Mouse (Mus musculus) 3T3-L1 (cell line): Measurements from ENCODE around the gene Slc2a10.
"Not testable (repeated sequence)": the region's sequence is repeated elsewhere in the genome, so short reads cannot be mapped to it uniquely, and the experiment has no call there.

Source experiments
- DNase-seq: peaks from one replicate; pipeline ENCODE4 v3.0.0-alpha.2; 2015; ENCODE audit warnings: low read depth, low spot score

The Slc2a10 gene

DNA sequence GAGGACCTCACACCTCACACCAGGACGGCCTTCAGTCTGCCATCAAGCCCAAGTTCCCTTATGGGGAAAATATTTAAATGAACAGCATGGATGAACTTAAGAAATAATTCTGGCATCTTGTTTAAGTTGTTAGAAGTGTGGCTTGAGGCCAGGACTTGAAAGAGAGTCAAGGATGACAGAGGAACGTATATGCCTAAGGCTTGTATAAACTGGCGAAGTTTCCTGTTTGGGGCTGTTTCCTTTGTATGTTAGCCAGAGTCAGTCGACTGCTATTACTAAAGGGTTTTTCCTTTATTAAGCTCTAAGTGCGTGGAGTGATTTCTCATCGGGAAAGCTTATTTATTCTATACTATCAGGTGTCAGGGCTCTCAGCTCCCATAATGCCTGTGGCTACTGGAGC lies 4.8 kb upstream of the Slc2a10 start:
- DNase-seq = no peak

DNA sequence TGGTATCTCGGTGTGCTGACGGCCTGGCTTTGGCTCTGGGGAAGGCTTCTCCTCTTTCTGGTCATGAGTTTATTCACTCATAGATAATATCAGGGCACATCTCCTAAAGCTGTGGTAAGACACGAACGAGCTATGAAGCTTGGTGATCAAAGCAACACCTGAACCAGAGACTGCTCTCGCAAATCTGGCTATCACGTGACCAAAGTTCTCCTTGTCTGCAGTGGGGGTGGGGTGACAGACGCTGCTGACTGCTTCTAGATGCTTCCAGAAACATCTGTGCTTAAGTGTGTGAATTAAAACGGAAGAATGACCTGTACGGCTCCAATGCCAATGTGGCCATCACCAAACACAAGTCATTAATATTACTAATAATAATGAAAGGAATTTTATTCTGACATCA lies 6.1 kb downstream of the Slc2a10 start:
- no peak for DNase-seq

DNA sequence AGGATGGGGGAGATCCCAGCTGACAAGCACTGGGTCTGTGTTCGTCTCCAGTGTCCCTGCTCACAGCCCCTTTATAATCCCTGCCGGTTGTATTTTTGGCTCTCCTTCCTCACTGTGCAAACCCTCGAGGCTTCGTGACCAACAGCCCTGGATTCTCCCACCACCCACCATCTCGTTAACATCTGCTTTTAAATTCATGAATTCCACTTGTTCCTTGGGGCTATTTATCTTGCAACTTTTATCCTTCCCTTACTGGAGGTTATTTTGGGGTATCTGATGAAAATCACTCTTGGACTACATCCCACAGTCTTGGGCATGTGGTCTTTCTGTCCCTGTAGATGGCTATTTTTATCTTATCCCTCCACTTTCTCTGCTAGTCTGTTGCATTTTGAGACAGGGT lies 6.9 kb downstream of the Slc2a10 start:
- DNase-seq = no peak

DNA sequence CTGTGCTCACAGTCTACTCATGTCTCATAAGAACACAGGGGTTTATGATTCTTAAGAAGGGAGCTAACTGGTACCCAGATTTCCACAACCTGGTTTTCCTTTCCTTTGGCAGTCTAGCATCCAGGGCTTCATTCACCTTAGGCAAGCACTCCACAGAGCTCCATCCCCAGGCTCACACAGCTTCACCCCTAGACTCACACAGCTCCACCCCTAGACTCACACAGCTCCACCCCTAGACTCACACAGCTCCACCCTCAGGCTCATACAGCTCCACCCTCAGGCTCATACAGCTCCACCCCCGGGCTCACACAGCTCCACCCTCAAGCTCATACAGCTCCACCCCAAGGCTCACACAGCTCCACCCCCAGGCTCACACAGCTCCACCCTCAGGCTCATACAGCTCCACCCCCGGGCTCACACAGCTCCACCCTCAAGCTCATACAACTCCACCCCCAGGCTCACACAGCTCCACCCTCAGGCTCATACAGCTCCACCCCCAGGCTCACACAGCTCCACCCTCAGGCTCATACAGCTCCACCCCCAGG lies 7.4 kb downstream of the Slc2a10 start:
- not testable (repeated sequence) for DNase-seq

DNA sequence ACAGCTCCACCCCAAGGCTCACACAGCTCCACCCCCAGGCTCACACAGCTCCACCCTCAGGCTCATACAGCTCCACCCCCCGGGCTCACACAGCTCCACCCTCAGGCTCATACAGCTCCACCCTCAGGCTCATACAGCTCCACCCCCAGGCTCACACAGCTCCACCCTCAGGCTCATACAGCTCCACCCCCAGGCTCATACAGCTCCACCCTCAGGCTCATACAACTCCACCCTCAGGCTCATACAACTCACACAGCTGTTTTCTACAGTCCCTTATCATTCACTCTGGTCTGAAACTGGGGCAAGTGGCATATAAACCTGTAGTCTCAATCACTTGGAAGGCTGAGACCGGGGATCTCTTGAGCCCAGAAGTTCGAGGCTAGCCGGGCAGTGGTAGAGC lies 7.9 kb downstream of the Slc2a10 start:
- not testable (repeated sequence) for DNase-seq

DNA sequence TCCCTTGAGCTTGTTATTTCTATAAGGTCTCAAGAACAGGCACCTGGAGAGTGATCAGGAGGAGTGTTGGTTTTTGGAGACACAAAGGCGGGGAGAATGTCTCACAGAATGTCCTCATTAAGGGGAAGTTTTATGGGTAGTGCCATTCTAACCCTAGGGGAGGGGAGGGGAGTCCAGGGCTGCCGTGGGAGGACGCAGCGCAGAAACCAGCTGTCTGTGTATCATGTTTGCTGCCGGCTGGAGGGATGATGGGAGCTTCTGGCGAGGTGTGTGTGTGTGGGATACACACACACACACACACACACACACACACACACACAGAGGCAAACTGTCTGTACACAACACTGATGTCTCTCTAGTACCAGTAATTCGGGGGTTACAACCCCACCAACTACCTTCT lies 8.8 kb downstream of the Slc2a10 start:
- no peak for DNase-seq

DNA sequence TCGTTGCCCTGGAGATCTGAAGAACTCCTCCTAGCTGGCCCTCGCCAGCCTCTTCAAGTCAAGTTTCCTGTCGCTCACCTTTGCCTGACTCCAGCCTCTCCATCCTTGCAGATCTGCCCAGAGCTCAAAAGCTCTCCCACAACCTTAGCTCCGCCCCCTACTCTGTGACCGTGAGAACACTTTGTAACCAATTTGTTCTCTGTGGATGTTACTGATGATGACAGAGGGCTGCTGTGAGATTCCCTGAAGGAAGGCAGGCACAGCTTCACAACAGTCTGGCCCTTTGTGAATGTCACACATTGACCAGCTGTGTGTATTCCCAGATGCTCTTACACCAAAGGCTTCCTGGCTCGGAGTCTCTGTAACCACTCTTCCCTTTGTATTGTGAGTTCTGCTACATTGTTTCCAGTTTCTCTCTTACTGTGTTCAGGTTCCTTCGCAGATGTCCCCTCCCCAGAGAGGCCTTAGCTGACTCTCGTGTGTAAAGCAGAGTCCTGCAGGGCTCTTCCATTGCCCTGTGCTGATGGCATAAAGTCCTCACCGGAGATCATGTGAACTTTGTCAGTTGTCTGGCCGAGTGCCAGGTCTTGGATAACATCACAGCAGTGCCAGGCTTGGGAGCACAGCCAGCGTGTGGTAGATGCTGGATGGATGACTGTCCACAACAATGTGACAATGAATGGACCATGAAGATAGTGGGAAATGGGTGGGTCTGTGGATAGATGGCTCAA lies 9.4 kb downstream of the Slc2a10 start:
- DNase-seq = no peak

DNA sequence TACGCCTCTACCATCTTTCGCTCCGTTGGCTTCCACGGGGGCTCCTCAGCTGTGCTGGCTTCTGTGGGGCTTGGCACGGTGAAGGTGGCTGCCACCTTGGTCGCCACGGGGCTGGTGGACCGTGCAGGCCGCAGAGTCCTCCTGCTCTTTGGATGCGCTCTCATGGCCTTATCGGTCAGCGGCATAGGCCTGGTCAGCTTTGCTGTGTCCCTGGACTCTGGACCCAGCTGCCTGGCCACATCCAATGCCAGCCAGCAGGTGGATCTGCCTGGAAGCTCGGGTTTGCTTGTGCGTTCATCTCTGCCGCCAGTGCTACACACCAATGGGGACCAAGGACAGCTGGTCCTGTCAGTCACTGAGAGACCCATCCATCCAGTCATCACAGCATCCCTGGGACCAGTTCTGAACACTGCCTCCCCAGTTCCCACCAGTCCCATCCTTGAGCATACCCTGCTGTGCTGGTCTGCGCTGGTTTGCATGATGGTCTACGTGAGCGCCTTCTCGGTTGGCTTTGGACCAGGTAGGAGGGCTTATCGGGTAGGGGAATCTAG lies 11.7 kb downstream of the Slc2a10 start:
- DNase-seq = no peak

DNA sequence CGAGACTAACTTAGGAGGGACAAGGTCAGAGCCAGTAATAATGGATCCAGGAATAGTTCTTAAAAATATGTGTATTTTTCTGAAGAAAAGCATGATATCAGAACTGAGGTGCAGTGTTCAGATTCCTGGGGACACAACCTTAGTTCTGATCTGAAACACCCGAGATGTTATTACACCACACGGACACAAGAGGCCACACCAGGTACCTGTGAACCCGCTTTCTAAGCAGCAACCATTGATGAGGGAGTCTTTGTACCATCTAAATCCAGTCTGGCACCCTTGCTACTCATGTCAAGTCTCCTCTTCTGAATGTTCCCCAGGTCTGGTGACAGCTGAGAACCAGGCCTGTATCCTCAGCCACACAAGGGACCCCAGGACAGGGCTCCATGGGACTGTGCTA lies 22.0 kb downstream of the Slc2a10 start:
- no peak for DNase-seq

DNA sequence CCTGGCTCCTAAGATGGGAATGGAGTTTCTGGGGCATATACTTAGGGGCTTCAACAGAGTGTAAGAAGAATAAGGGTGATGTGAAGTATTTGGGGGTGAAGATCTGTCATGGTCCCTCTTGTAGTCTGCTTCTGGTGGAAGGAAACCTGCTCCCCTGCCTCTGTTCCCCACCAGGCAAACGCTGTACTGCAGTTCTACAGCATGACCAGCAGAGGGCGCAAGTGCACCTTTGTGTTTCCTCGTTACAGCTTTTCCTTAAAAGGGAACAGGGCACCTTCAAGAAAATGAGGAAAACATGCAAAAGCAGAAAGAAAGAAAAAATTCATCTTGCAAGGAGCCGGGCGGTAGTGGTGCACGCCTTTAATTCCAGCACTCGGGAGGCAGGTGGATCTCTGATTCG lies 25.5 kb downstream of the Slc2a10 start:
- DNase-seq = peak; percentile 80

DNA sequence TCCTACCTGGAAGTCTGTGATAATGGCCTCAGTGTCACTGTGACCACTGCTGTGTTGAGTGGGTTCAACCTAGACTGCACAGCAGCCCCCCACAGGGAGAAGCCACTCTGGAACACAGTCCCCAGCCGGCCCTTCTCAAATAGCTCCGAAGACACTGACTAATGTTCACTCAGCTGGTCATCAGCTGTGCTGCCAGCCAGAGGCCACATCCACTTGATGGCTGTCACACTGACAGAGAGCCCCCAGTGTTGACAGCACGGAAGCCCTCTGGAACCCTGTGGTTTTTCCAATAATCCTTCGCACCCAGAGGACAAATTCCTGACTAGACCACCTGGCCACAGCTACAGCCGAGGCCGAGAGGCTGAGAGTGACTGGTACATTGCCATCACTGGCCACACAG lies 30.2 kb downstream of the Slc2a10 start:
- no peak for DNase-seq

DNA sequence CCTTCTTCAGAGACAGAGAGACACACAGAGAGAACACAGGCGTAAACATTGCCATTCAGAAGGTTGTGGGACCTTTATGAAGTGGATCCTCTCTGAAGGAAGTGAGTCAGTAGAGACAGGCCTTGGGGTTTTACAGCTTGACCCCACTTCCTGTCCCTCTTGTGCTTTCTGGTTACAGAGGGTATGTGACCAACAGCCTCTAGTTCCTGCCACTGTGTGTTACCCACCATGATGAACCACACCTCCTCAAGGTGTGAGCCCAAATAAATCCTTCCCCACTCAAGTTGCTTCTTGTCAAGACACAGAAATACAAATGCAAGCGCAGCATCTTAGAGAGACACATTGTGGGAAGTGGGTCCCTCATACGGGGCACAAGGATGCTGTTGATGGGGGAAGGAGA lies 37.4 kb downstream of the Slc2a10 start:
- DNase-seq = peak; percentile 11

DNA sequence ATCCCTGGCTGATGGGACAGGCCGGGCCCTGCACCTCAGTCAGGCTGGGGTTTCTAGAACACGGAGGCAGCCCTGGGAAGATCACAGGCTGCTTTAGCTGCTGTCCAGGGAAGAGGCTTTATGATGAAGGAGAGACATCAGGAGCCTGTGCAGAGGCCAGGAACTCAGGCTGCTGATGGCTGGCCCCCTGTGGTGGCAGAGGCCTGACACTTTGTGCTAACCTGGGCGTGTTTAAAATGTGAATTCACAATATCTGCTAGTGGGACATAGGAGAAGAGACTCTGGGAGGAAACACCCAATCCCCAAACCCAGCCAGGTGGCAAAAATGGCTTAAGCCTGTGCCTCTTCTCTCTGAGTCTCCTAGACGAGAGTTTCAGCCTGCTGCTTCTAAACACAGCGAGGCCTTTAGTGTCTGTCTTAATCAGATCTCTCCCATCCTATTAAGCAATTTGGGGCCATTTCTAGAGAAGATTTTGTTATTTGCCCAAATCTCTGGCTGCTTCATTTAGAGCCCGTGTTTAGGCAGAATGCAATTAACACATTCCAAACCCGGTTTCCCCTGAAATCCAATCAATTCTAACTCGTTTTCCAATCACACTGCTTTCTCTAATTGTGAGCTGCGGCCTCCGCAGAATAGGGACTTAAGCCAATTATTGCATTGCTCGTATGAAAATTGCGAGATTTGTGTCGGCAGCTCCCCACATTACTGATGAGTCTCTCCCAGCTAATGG lies 39.5 kb downstream of the Slc2a10 start:
- no peak for DNase-seq

DNA sequence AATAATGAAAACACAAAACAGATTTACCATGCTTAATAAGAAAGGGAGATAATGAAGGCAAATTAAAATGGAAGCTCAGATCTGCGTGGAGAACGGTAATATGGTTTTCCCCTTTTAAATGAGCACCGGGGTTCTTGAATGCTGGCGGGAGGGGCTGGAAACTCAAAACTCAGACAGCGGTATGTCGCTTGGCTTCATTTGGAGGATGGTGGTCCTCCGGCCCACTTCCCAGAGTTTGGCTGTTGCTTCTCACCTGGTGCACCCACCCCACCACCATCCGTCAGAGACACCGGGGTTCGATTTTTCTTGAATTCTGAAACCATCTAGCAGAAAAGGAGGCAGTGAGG lies 40.1 kb downstream of the Slc2a10 start:
- DNase-seq = no peak

DNA sequence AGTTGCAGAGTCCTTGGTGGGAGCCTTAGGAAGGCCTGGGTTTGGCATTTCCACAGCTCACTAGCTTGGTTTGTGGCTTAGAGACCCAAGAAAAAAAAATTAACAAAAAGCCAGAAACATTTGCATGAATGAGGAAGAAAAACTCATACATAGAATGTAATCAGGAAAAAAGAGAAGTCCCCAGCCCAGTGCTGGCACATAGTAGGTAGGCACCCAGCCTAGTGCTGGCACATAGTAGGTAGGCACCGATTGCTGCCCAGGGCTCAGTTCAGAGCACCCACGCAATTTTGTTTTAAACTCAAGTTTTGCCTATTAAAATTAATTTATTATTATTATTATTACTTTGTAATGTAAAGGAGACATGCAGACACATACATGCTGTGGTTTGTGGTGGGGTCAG lies 42.1 kb downstream of the Slc2a10 start:
- no peak for DNase-seq

DNA sequence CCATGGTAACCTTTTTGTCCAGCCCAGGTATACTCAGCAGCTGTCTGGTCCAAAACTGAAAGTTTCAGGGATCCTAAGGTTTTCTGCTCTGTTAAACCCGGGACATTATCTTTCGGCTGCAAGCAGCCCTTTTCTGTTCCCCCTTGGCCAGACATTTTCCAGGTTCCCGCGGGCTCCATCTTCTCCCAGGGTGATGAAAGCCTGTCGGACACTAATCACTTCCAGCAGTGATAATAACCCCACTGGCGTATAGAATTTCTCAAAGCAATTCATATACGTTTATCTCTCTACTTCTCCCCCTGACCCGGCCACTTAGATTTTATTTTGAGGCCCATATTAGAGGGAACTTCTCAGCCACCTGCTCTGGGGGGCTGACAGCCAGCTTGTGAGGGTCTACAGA lies 42.8 kb downstream of the Slc2a10 start:
- no peak for DNase-seq

DNA sequence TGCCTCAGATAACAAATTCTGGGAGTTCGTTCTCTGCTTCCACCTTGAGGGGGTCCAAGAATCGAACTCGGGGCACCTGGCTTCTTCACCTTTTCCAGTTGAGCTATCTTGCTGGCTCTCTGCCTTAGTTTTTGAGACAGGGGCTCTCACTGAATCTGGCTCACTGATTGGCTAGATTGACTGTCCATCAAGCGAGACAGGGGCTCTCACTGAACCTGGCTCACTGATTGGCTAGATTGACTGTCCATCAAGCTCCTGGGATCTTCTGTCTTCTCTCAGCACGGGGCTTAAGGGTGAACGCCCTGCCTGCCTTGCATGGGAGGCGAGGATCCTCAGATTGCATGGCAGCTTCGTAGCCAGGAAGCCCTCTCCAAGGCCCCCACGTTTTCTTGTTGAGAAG lies 43.8 kb downstream of the Slc2a10 start:
- peak; percentile 65 for DNase-seq

DNA sequence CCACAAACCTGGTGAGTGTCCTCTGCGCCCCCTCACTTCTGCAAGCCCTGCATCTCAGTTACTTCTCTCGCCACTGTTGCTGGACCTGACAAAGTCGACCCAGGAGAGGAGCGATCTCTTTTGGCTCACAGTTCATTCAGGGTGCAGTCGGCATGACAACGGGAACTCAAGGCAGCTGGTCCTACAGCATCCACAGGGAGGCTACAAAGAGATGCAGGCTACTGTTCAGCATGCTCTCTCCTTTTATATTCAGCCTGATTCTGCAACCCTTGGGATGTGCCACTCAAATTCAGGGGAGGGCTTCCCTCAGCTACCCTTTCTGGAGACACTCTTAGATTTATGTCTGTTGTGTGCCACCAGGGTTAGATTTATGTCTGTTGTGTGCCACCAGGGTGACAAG lies 45.0 kb downstream of the Slc2a10 start:
- no peak for DNase-seq

DNA sequence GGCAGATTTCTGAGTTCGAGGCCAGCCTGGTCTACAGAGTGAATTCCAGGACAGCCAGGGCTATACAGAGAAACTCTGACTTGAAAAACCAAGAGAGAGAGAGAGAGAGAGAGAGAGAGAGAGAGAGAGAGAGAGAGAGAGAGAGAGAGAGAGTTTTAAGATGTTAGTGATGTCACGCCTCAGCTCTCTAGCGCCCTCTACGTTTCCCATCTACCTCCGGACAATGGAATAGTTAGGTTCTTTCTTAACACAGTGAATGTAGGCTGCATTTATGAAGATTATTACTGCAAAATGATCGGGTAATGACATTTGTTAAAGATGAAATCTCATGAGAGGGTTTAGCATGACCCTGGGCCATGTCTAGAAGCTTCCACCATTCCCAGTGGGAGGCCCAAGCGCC lies 46.8 kb downstream of the Slc2a10 start:
- peak; percentile 16 for DNase-seq

DNA sequence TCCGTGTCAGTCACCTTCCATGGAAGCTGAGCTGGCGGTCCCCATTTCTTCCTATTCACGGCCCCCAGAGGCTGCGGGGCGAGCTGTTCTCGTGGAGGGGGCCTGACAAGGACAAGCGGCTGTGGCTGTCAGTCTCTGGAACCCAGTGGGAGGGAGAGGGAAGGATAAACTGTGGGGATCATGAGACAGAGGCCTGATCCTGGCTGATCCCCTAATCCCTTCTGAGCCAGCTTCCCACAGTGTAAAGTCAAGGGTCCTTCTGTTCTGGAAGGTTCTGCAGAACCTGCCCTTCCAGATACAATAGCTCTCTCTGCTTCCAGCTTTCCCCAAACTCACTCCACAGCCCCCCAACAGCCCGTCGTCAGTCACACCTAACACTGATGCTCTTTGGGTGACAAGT lies 50.5 kb downstream of the Slc2a10 start:
- DNase-seq = no peak

DNA sequence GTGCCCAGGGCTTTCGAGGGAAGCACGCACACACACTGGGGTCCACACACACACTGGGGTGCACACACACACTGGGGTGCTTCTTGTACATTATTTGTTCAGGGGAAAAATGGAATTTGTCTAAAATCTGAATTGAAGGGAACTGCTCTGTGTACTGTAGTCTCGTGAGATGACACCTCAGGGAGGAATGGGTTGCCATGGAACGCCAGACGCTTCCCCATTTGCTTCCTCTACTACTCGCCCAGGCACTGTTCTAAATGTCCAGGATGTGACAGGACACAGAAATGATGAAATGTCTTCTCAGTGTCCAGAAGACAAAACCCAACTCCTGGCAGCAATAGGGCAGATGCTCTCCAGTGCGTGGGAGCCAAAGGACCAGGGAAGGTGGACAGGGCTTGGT lies 53.7 kb downstream of the Slc2a10 start:
- DNase-seq = no peak

DNA sequence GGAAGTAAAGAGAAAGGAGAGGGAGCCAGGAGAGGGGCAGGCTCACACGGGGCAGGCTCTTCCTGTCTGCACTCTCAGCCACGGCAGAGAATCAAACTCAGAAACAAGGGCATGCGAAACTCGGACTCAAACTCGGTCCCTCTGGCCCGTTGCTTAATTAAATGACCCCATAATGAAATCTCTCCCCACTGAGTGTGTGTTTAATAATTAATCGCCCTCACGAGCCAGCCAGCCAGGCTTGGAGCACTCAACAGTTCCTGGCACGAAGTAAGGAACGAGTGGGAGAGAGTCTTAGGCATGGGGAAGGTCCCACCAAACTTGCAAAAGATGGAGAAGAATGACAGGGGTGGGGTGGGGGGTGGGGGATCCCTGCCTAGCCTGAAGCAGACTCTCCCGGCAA lies 55.3 kb downstream of the Slc2a10 start:
- no peak for DNase-seq
